Mouse (Mus musculus): Measurements from ENCODE around the gene Nudt16l1. TPM values are rescaled to one million over a fixed set of nuclear protein-coding genes. Genes with fewer than 3 reads are reported as not detected.

Gene Nudt16l1
- 111 and 113 TPM in 2 replicates for polyA plus RNA-seq (2012; rRNA removed; ENCODE audit: low replicate concordance)

DNA sequence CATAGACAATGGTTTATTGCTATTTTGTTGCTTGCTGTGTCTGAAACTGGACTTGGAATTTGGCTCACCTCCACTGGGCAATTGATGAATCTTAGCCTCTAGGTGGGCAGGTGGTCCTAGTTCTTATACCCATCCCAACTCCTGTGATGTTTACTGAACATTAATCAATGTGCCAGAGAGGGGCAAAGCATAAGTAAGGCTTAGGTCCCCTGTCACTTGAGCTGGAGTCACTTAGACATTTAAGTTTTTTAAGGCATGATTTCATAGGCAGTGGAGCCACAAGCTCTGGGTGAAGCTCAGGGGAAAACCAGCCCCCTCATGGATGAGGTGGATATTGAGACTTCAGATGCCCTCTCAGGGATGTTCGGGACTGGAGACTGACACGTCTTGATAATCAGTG is at the start of gene Nudt16l1:
Gene Nudt16l1 (plus strand): TSS at position 301 of the 400 bp plus-strand sequence.

DNA sequence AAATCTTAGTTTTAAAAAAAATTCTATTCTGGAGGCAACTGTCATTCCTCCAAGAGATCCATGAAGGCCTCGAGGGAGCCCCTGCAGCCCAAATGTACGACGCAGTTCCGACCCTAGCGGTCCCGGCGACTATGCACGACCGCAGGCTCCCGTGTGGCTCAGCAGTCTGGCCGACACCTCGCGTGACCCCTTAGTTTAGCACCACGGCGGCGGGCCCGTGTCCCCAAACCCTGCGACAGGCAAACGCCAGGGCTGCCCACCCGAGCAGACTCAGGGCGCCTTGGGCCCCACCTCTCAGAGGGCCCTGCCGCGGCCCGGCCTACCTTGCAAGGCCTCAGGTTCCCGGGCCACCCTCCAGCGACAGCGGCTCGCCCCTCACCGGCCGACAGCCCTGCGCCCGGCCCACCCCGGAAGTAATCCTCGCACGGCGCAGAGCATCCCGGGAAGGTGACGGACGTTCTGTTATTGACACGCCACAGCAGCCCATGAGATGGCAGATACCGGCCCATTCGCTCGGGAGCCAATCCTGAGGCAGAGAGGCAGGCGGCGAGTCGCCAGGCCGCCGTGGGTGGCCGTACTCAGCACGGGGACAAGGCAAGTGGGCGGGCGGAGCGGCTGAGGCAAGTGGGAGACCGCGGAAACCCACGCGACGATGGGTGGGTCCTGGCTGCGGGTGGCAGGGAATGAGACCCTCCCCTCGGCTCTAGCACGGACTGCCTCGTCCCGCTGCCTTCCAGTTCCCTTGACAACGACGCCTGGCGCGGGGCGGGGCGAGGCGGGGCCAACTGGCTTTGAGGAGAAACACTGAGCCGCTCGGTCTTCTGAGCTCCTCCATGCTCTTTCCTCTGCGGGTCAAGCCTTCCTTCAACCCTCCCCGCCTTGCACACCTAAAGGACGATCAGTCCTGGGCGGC is 25.5 kb downstream of the Nudt16l1 start, which contains the start of gene Anks3:
Gene Anks3 (minus strand): TSS at position 409 of the 913 bp plus-strand sequence.

Other genes with a start within 250 kb of the Nudt16l1 start
- gene Nmral1, start 219.4 kb upstream of the Nudt16l1 start, polyA plus RNA-seq (2012; rRNA removed; ENCODE audit: low replicate concordance) = 11.5 and 16.7 TPM in 2 replicates
- gene Hmox2, start 212.4 kb upstream of the Nudt16l1 start, polyA plus RNA-seq (2012; rRNA removed; ENCODE audit: low replicate concordance) = 44.2 and 52.6 TPM in 2 replicates
- 88.3 and 114 TPM in 2 replicates for gene Cdip1, start 148.5 kb upstream of the Nudt16l1 start, polyA plus RNA-seq (2012; rRNA removed; ENCODE audit: low replicate concordance)
- gene 4930562C15Rik, start 103.3 kb upstream of the Nudt16l1 start, polyA plus RNA-seq (2012; rRNA removed; ENCODE audit: low replicate concordance) = not detected in 2 replicates
- 50.1 and 59.8 TPM in 2 replicates for gene Ubald1, start 58.4 kb upstream of the Nudt16l1 start, polyA plus RNA-seq (2012; rRNA removed; ENCODE audit: low replicate concordance)
- gene Mgrn1, start 52.5 kb upstream of the Nudt16l1 start, polyA plus RNA-seq (2012; rRNA removed; ENCODE audit: low replicate concordance) = 152 and 171 TPM in 2 replicates
- 41.0 and 73.9 TPM in 2 replicates for gene Anks3, start 25.4 kb downstream of the Nudt16l1 start, polyA plus RNA-seq (2012; rRNA removed; ENCODE audit: low replicate concordance)
- gene Sept12, start 59.1 kb downstream of the Nudt16l1 start, polyA plus RNA-seq (2012; rRNA removed; ENCODE audit: low replicate concordance) = not detected in 2 replicates
- 20.9 TPM in 1 of 2 replicates, not detected in the other for gene Smim22, start 68.5 kb downstream of the Nudt16l1 start, polyA plus RNA-seq (2012; rRNA removed; ENCODE audit: low replicate concordance)
- gene Rogdi, start 74.8 kb downstream of the Nudt16l1 start, polyA plus RNA-seq (2012; rRNA removed; ENCODE audit: low replicate concordance) = 94.1 and 95.1 TPM in 2 replicates
- gene Glyr1, start 111.1 kb downstream of the Nudt16l1 start, polyA plus RNA-seq (2012; rRNA removed; ENCODE audit: low replicate concordance) = 71.6 and 83.7 TPM in 2 replicates
- gene Ubn1, start 111.3 kb downstream of the Nudt16l1 start, polyA plus RNA-seq (2012; rRNA removed; ENCODE audit: low replicate concordance) = 34.5 and 48.9 TPM in 2 replicates
- gene Ppl, start 193.7 kb downstream of the Nudt16l1 start, polyA plus RNA-seq (2012; rRNA removed; ENCODE audit: low replicate concordance) = 0.59 and 4.5 TPM in 2 replicates
- gene Sec14l5, start 208.3 kb downstream of the Nudt16l1 start, polyA plus RNA-seq (2012; rRNA removed; ENCODE audit: low replicate concordance) = 0.23 and 0.49 TPM in 2 replicates

Data from subcutaneous adipose tissue, adult 2 months (tissue).